Comparison of ENCODE assay signal across 20 mouse cellular contexts in the genomic region with DNA sequence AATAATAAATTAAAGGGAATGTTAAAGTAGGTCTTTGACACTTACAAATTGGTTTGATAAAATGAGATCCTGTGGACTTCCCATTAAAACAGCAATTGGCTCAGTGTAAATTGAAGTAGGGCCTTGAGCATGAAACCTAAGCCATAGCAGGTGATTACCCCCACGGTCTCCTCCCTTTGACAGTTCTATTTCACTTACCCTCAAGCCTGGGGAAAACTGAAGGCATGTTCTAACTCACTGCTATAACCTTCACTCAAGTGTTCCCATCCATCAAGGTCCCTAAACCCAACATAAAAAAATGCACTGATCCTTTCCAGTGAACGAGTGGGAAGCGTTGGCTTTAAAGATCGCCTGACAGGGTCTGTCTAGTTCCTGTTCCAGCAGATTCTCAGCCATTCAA. TPM values are rescaled to one million over a fixed set of nuclear protein-coding genes. Genes with fewer than 3 reads are reported as not detected.
DNase-seq lines count a peak whose midpoint lies in the region; ATAC-seq and TF ChIP-seq lines count a peak whose summit lies in the region.
"Had no signal": no experiment of that assay in that cellular context is flagged by ENCODE, and none has a peak within 500 bp of the region (broad histone marks: within the 10 kb centered on the region; RNA-seq: fewer than 3 reads in every experiment).

No protein-coding gene starts in this region.

- H3K4me1 ChIP-seq in kidney, embryonic 15.5 days = no peaks in the 10 kb centered on the region
- no peaks in the 10 kb centered on the region for H3K4me1 ChIP-seq in kidney, postnatal 0 days (replicated peaks; ENCODE audit: insufficient read depth, low read length)
- H3K4me1 ChIP-seq: embryonic facial prominence, embryonic 10.5 days; embryonic facial prominence, embryonic 12.5 days; forebrain, embryonic 13.5 days; forebrain, embryonic 15.5 days had no signal

- no peaks in the 10 kb centered on the region for H3K36me3 ChIP-seq in kidney, embryonic 15.5 days
- H3K36me3 ChIP-seq in kidney, postnatal 0 days (ENCODE audit: insufficient read depth, low read length) = no peaks in the 10 kb centered on the region
- H3K36me3 ChIP-seq: embryonic facial prominence, embryonic 10.5 days; embryonic facial prominence, embryonic 12.5 days; forebrain, embryonic 15.5 days had no signal

- H3K27me3 ChIP-seq in kidney, embryonic 15.5 days = no peaks in the 10 kb centered on the region
- H3K27me3 ChIP-seq in kidney, postnatal 0 days (ENCODE audit: insufficient read depth, low read length) = no peaks in the 10 kb centered on the region
- H3K27me3 ChIP-seq: embryonic facial prominence, embryonic 12.5 days; forebrain, embryonic 13.5 days; forebrain, embryonic 15.5 days had no signal

- no peak overlapping the region for H3K27ac ChIP-seq in kidney, embryonic 15.5 days
- no peak overlapping the region for H3K27ac ChIP-seq in kidney, postnatal 0 days
- H3K27ac ChIP-seq: embryonic facial prominence, embryonic 10.5 days; embryonic facial prominence, embryonic 12.5 days; forebrain, embryonic 13.5 days; forebrain, embryonic 15.5 days had no signal

- no peaks in the 10 kb centered on the region for H3K9me3 ChIP-seq in kidney, embryonic 15.5 days (replicated peaks)
- H3K9me3 ChIP-seq in kidney, postnatal 0 days (replicated peaks; ENCODE audit: low read length) = no peaks in the 10 kb centered on the region
- H3K9me3 ChIP-seq: embryonic facial prominence, embryonic 10.5 days; embryonic facial prominence, embryonic 12.5 days; forebrain, embryonic 13.5 days; forebrain, embryonic 15.5 days had no signal

- H3K4me2 ChIP-seq in kidney, embryonic 15.5 days = no peak overlapping the region
- H3K4me2 ChIP-seq in kidney, postnatal 0 days (ENCODE audit: low read length) = no peak overlapping the region
- H3K4me2 ChIP-seq: embryonic facial prominence, embryonic 12.5 days; forebrain, embryonic 13.5 days; forebrain, embryonic 15.5 days had no signal

- WGBS in kidney, embryonic 15.5 days = 41% methylated on average over 4 of the region's 4 CpGs
- whole genome bisulfite sequencing in kidney, postnatal 0 days = 41% methylated on average over 4 of the region's 4 CpGs

- peak; percentile 61 for ATAC-seq in kidney, embryonic 15.5 days (replicated peaks; ENCODE audit: low FRiP score)
- no peak; the same call in 1 of the 2 replicates for ATAC-seq in kidney, postnatal 0 days (replicated peaks; ENCODE audit: low FRiP score, low read depth)
- ATAC-seq: forebrain, embryonic 13.5 days; forebrain, embryonic 15.5 days had no signal

- DNase-seq in kidney, postnatal 36 days = no peak
- DNase-seq in kidney, postnatal 0 days (ENCODE audit: low spot score) = peak; percentile 79
- DNase-seq in kidney, postnatal 4 days = no peak
- DNase-seq in brain, embryonic 14.5 days (ENCODE audit: low read depth) = peak; percentile 14
- DNase-seq in right cerebral cortex, postnatal 10 days (ENCODE audit: low spot score in 2 of 2) = no peak
- DNase-seq: adrenal gland, adult 2 months; adrenal gland, postnatal 10 days; adrenal gland, postnatal 25 days; cerebellum, adult 11-12 months; cerebellum, adult 2 months; cerebellum, adult 9-10 months; cerebellum, postnatal 10 days; cerebellum, postnatal 25 days had no signal

- no peak for TF ChIP-seq CTCF in kidney, postnatal 0 days (IDR thresholded peaks at IDR 0.05; ENCODE audit: low read depth)
- TF ChIP-seq CTCF in brain, embryonic 14.5 days (IDR thresholded peaks at IDR 0.05; ENCODE audit: borderline replicate concordance, extremely low read depth, insufficient read depth, insufficient read length) = no peak

- no peak overlapping the region for H3K4me3 ChIP-seq in kidney, embryonic 15.5 days (replicated peaks)
- H3K4me3 ChIP-seq in kidney, postnatal 0 days (replicated peaks; ENCODE audit: low read depth, low read length) = no peak overlapping the region
- H3K4me3 ChIP-seq: embryonic facial prominence, embryonic 10.5 days; embryonic facial prominence, embryonic 12.5 days; forebrain, embryonic 13.5 days; forebrain, embryonic 15.5 days had no signal

- no peak overlapping the region for H3K9ac ChIP-seq in kidney, embryonic 15.5 days
- no peak overlapping the region for H3K9ac ChIP-seq in kidney, postnatal 0 days (ENCODE audit: low read depth, low read length)
- H3K9ac ChIP-seq: embryonic facial prominence, embryonic 12.5 days; forebrain, embryonic 13.5 days; forebrain, embryonic 15.5 days had no signal

- no peak for TF ChIP-seq POLR2A in brain, embryonic 14.5 days (IDR thresholded peaks at IDR 0.05; ENCODE audit: borderline replicate concordance, extremely low read depth, insufficient read depth, insufficient read length, poor library complexity, severe bottlenecking)

RNA-seq across cellular contexts. Expression of a gene that starts 11.6 kb away (rescaled TPM):
- 0.75 and 0.77 TPM in 2 replicates for polyA plus RNA-seq in kidney, embryonic 15.5 days (2015; fragmentation: Nextera tagmentation; extraction: Ambion mirVana)
- 0.51 and 0.91 TPM in 2 replicates for polyA plus RNA-seq in kidney, postnatal 0 days (2015; fragmentation: Nextera tagmentation; extraction: Ambion mirVana)
- 1.5 and 1.9 TPM in 2 replicates for polyA plus RNA-seq in brain, embryonic 14.5 days (2012; rRNA removed)
- polyA plus RNA-seq: C2C12; embryonic facial prominence, embryonic 10.5 days; embryonic facial prominence, embryonic 12.5 days; forebrain, embryonic 11.5 days had no signal

RNA-seq across cellular contexts. Expression of a gene that starts 44.9 kb away (rescaled TPM):
- polyA plus RNA-seq in kidney, embryonic 15.5 days (2015; fragmentation: Nextera tagmentation; extraction: Ambion mirVana) = 0.89 TPM in 1 of 2 replicates, not detected in the other
- polyA plus RNA-seq in kidney, postnatal 0 days (2015; fragmentation: Nextera tagmentation; extraction: Ambion mirVana) = 0.10 and 0.12 TPM in 2 replicates
- polyA plus RNA-seq in brain, embryonic 14.5 days (2012; rRNA removed) = 1.8 and 1.9 TPM in 2 replicates
- polyA plus RNA-seq: C2C12; embryonic facial prominence, embryonic 12.5 days had no signal

RNA-seq across cellular contexts. Expression of a gene that starts 57.7 kb away (rescaled TPM):
- 3.4 and 5.9 TPM in 2 replicates for polyA plus RNA-seq in kidney, embryonic 15.5 days (2015; fragmentation: Nextera tagmentation; extraction: Ambion mirVana)
- polyA plus RNA-seq in kidney, postnatal 0 days (2015; fragmentation: Nextera tagmentation; extraction: Ambion mirVana) = 2.1 and 2.2 TPM in 2 replicates
- polyA plus RNA-seq in brain, embryonic 14.5 days (2012; rRNA removed) = 44.9 and 74.2 TPM in 2 replicates

Comparison
In these comparisons a context has a peak if more than half of its experiments do, and no peak if none do; other contexts are left out.
1. DNase-seq: peak in kidney, postnatal 0 days (single experiment) and brain, embryonic 14.5 days (single experiment); none in kidney, postnatal 36 days (0 of 2), kidney, postnatal 4 days (0 of 2) and right cerebral cortex, postnatal 10 days (0 of 2).